Mouse (Mus musculus) brain, adult 10 weeks (tissue): Measurements from ENCODE around the gene Hist1h3g. TPM values are rescaled to one million over a fixed set of nuclear protein-coding genes. Genes with fewer than 3 reads are reported as not detected.

Source experiments
- polyA plus RNA-seq: library from polyadenylated mRNA; stranded (reverse); fragments of 350-450 nt; fragmentation: Illumina TruSeq; extraction: RNeasy Lipid Tissue Mini Kit (QIAGEN cat#74804); gene quantifications from one replicate; pipeline ENCODE4 v1.2.3, GENCODE M21; 2015; ENCODE audit warnings: low read depth, low replicate concordance

The Hist1h3g gene
- polyA plus RNA-seq, 1 experiment from 2014 or later, result not detected

Other genes starting within 250 kb of the Hist1h3g start
- 30.7 TPM for gene Zfp322a, start 166.2 kb upstream of the Hist1h3g start, polyA plus RNA-seq
- 6.8 TPM for gene Abt1, start 111.6 kb upstream of the Hist1h3g start, polyA plus RNA-seq
- not detected for gene Btn1a1, start 69.5 kb upstream of the Hist1h3g start, polyA plus RNA-seq
- 1.8 TPM for gene Btn2a2, start 46.6 kb upstream of the Hist1h3g start, polyA plus RNA-seq
- gene Hist1h4h, start 4.4 kb upstream of the Hist1h3g start, polyA plus RNA-seq, result 5.4 TPM
- not detected for gene Hist1h2af, start 1.5 kb upstream of the Hist1h3g start, polyA plus RNA-seq
- gene Hist1h2bh, start 8.0 kb downstream of the Hist1h3g start, polyA plus RNA-seq, result 0.37 TPM
- not detected for gene Hist1h3f, start 8.6 kb downstream of the Hist1h3g start, polyA plus RNA-seq
- not detected for gene Hist1h4f, start 16.2 kb downstream of the Hist1h3g start, polyA plus RNA-seq
- 0.06 TPM for gene Hist1h1d, start 17.8 kb downstream of the Hist1h3g start, polyA plus RNA-seq
- gene Hist1h3e, start 26.9 kb downstream of the Hist1h3g start, polyA plus RNA-seq, result not detected
- not detected for gene Hist1h2ae, start 35.8 kb downstream of the Hist1h3g start, polyA plus RNA-seq
- 3.5 TPM for gene Hist1h2bg, start 36.0 kb downstream of the Hist1h3g start, polyA plus RNA-seq
- gene Hist1h2bf, start 38.8 kb downstream of the Hist1h3g start, polyA plus RNA-seq, result not detected
- gene Hist1h2ad, start 39.0 kb downstream of the Hist1h3g start, polyA plus RNA-seq, result not detected
- gene Hist1h3d, start 40.3 kb downstream of the Hist1h3g start, polyA plus RNA-seq, result 0.76 TPM
- gene Hist1h4d, start 46.2 kb downstream of the Hist1h3g start, polyA plus RNA-seq, result not detected
- 6.4 TPM for gene Hist1h2be, start 85.7 kb downstream of the Hist1h3g start, polyA plus RNA-seq
- 3.1 TPM for gene Hist1h1e, start 87.1 kb downstream of the Hist1h3g start, polyA plus RNA-seq
- 2.0 TPM for gene Hist1h2ac, start 148.5 kb downstream of the Hist1h3g start, polyA plus RNA-seq
- 79.4 TPM for gene Hist1h2bc, start 148.8 kb downstream of the Hist1h3g start, polyA plus RNA-seq
- not detected for gene Hist1h1t, start 160.4 kb downstream of the Hist1h3g start, polyA plus RNA-seq
- 1.3 TPM for gene Hist1h4c, start 163.0 kb downstream of the Hist1h3g start, polyA plus RNA-seq
- 4.4 TPM for gene Hfe, start 175.4 kb downstream of the Hist1h3g start, polyA plus RNA-seq
- gene Hist1h1c, start 203.4 kb downstream of the Hist1h3g start, polyA plus RNA-seq, result 35.3 TPM
- gene Hist1h3c, start 210.2 kb downstream of the Hist1h3g start, polyA plus RNA-seq, result not detected
- gene Hist1h2bb, start 211.3 kb downstream of the Hist1h3g start, polyA plus RNA-seq, result not detected
- gene Hist1h2ab, start 215.7 kb downstream of the Hist1h3g start, polyA plus RNA-seq, result not detected
- gene Hist1h3b, start 216.8 kb downstream of the Hist1h3g start, polyA plus RNA-seq, result not detected
- not detected for gene Hist1h4b, start 221.6 kb downstream of the Hist1h3g start, polyA plus RNA-seq
- gene Hist1h4a, start 225.8 kb downstream of the Hist1h3g start, polyA plus RNA-seq, result not detected
- gene Hist1h3a, start 227.0 kb downstream of the Hist1h3g start, polyA plus RNA-seq, result not detected
- not detected for gene Hist1h1a, start 228.2 kb downstream of the Hist1h3g start, polyA plus RNA-seq
- gene Trim38, start 234.5 kb downstream of the Hist1h3g start, polyA plus RNA-seq, result not detected